19 mouse cellular contexts compared by ENCODE assay signal in genomic region chr14:32583696-32584095, GRCm38 (mm10). TPM values are rescaled to one million over a fixed set of nuclear protein-coding genes. Genes with fewer than 3 reads are reported as not detected.
"Had no signal": no experiment of that assay in that cellular context is flagged by ENCODE, and none has a peak within 500 bp of the region (broad histone marks: within the 10 kb centered on the region; RNA-seq: fewer than 3 reads in every experiment).

No protein-coding gene starts in this region.

- DNase-seq: kidney, postnatal 10 days; kidney, postnatal 36 days; layer of hippocampus, postnatal 36 days; liver, embryonic 13.5 days; lung, adult 2 months; lung, postnatal 14 days; lung, postnatal 4 days; retina, postnatal 1 day; right cerebral cortex, postnatal 25 days; spleen, adult 18-20 months; thymus, postnatal 25 days had no signal

RNA-seq across cellular contexts. Expression of gene Prrxl1, which starts 15.5 kb away (rescaled TPM):
- total RNA-seq: layer of hippocampus, postnatal 10 days; layer of hippocampus, postnatal 36 days; left cerebral cortex, adult 2 months; left cerebral cortex, postnatal 10 days; left cerebral cortex, postnatal 36 days; liver, adult 2 months; megakaryocyte, adult 5-6 weeks; monocyte, adult 5-6 weeks; neutrophil, adult 5-6 weeks had no signal
